ENCODE assay signal across 8 mouse cellular contexts in the genomic region with DNA sequence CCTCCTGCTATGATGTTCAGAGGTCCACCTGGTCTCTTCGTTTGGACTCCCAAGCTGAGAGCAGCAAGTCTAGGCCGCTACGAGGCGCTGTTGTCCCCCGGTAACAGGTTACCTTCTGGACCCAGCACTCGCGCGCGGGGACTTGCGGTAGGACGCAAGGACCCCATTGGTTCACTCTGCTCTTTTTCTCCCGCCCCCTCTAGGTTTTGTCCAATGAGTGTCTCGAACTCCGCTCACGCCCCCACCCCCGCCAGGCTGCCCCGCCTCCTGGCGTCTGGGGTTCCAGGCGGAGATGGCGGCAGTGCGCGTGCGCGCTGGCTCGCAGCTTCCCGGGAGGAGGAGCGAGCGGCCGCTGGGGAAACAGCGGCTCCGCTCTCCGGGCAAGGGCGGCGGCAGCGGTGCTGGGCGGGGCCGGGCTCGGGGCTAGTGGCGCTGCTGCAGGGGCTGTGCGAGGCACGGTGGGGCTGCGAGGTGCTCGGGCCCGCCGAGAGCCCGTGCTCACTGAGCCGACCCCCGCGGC. TPM values are rescaled to one million over a fixed set of nuclear protein-coding genes. Genes with fewer than 3 reads are reported as not detected.
DNase-seq lines count a peak whose midpoint lies in the region; ATAC-seq and TF ChIP-seq lines count a peak whose summit lies in the region.

Cds2 (plus strand) TSS at position 270 of the 520 bp plus-strand sequence.

- no peaks in the 10 kb centered on the region for H3K36me3 ChIP-seq in embryonic facial prominence, embryonic 15.5 days
- no peaks in the 10 kb centered on the region for H3K36me3 ChIP-seq in limb, embryonic 14.5 days (ENCODE audit: control insufficient read depth, insufficient read depth, low read length)
- no peaks in the 10 kb centered on the region for H3K36me3 ChIP-seq in midbrain, postnatal 0 days (ENCODE audit: insufficient read depth, low read length)

- H3K4me3 ChIP-seq in bone marrow, adult 2 months (replicated peaks; ENCODE audit: control insufficient read depth, low read depth, low read length): peak within 1 kb of the TSS; percentile 98
- H3K4me3 ChIP-seq in embryonic facial prominence, embryonic 15.5 days (replicated peaks): peak within 1 kb of the TSS; percentile 96
- peak within 1 kb of the TSS; percentile 93 for H3K4me3 ChIP-seq in limb, embryonic 14.5 days (replicated peaks; ENCODE audit: low read length)
- peak within 1 kb of the TSS; percentile 98 for H3K4me3 ChIP-seq in midbrain, postnatal 0 days (ENCODE audit: low read depth, low read length)

- DNase-seq in 416B (ENCODE audit: low read depth): peak; percentile 99
- peak; percentile 98 for DNase-seq in heart, adult 8-10 months (ENCODE audit: low spot score)
- DNase-seq in kidney, adult 9 months: peak; percentile 100
- peak; percentile 98 for DNase-seq in limb, embryonic 14.5 days (ENCODE audit: low spot score)
- peak; percentile 99 for DNase-seq in midbrain, postnatal 0 days (ENCODE audit: low spot score)
- DNase-seq in spleen, postnatal 14 days (ENCODE audit: low spot score in 2 of 2): peak; percentile 99

- ATAC-seq in embryonic facial prominence, embryonic 15.5 days (ENCODE audit: insufficient number of reproducible peaks, low FRiP score, low TSS enrichment, low read depth): peak; percentile 98
- ATAC-seq in limb, embryonic 14.5 days (ENCODE audit: low FRiP score, low read depth): peak; percentile 99
- ATAC-seq in midbrain, postnatal 0 days (ENCODE audit: low FRiP score): peak; percentile 99

- peak within 1 kb of the TSS; percentile 93 for H3K9ac ChIP-seq in embryonic facial prominence, embryonic 15.5 days
- peak within 1 kb of the TSS; percentile 83 for H3K9ac ChIP-seq in limb, embryonic 14.5 days (ENCODE audit: low read depth, low read length, severe bottlenecking)
- peak within 1 kb of the TSS; percentile 90 for H3K9ac ChIP-seq in midbrain, postnatal 0 days (replicated peaks; ENCODE audit: low read length, poor library complexity, severe bottlenecking)

- peak; percentile 57; the same call in 1 of the 2 replicates for TF ChIP-seq POLR2A in bone marrow, adult 2 months (IDR thresholded peaks at IDR 0.05; ENCODE audit: borderline replicate concordance, control insufficient read depth, low read depth, low read length)
- peak; percentile 76; the same call in 1 of the 2 replicates for TF ChIP-seq POLR2A in limb, embryonic 14.5 days (IDR thresholded peaks at IDR 0.05; ENCODE audit: borderline replicate concordance, extremely low read depth, insufficient read depth, insufficient read length)

- peak; percentile 96 for TF ChIP-seq CTCF in bone marrow, adult 2 months (IDR thresholded peaks at IDR 0.05; ENCODE audit: control insufficient read depth, insufficient read depth, low read length)
- peak; percentile 93 for TF ChIP-seq CTCF in midbrain, postnatal 0 days (IDR thresholded peaks at IDR 0.05)

- no peaks in the 10 kb centered on the region for H3K27me3 ChIP-seq in embryonic facial prominence, embryonic 15.5 days
- no peaks in the 10 kb centered on the region for H3K27me3 ChIP-seq in limb, embryonic 14.5 days (ENCODE audit: control insufficient read depth, insufficient read depth, low read length)
- no peaks in the 10 kb centered on the region for H3K27me3 ChIP-seq in midbrain, postnatal 0 days (ENCODE audit: insufficient read depth, low read length)

- H3K9me3 ChIP-seq in embryonic facial prominence, embryonic 15.5 days (replicated peaks): no peaks in the 10 kb centered on the region
- no peaks in the 10 kb centered on the region for H3K9me3 ChIP-seq in limb, embryonic 14.5 days (ENCODE audit: control insufficient read depth, low read length)
- H3K9me3 ChIP-seq in midbrain, postnatal 0 days (ENCODE audit: low read length): no peaks in the 10 kb centered on the region

- peak within 1 kb of the TSS; percentile 97 for H3K27ac ChIP-seq in bone marrow, adult 2 months (ENCODE audit: control insufficient read depth, insufficient read depth, low read depth, low read length, poor library complexity)
- peak within 1 kb of the TSS; percentile 77 for H3K27ac ChIP-seq in embryonic facial prominence, embryonic 15.5 days (replicated peaks)
- H3K27ac ChIP-seq in limb, embryonic 14.5 days (replicated peaks; ENCODE audit: low read depth, low read length): peak within 1 kb of the TSS; percentile 46
- H3K27ac ChIP-seq in midbrain, postnatal 0 days (ENCODE audit: low read depth, low read length): peak within 1 kb of the TSS; percentile 79

- H3K4me1 ChIP-seq in bone marrow, adult 2 months (ENCODE audit: control insufficient read depth, insufficient read depth, low read length): peaks cover 4% of the 10 kb centered on the region
- peaks cover 13% of the 10 kb centered on the region for H3K4me1 ChIP-seq in embryonic facial prominence, embryonic 15.5 days
- peaks cover 8% of the 10 kb centered on the region for H3K4me1 ChIP-seq in limb, embryonic 14.5 days (ENCODE audit: control insufficient read depth, insufficient read depth, low read length)
- peaks cover 6% of the 10 kb centered on the region for H3K4me1 ChIP-seq in midbrain, postnatal 0 days (ENCODE audit: insufficient read depth, low read length)

- WGBS in bone marrow, adult 2 months: under 1% methylated on average over 49 of the region's 49 CpGs
- 0% methylated on average over 49 of the region's 49 CpGs for WGBS in embryonic facial prominence, embryonic 15.5 days
- WGBS in limb, embryonic 14.5 days: 0% methylated on average over 41 of the region's 49 CpGs
- 2% methylated on average over 42 of the region's 49 CpGs for WGBS in midbrain, postnatal 0 days

- H3K4me2 ChIP-seq in embryonic facial prominence, embryonic 15.5 days (replicated peaks): peak within 1 kb of the TSS; percentile 66
- H3K4me2 ChIP-seq in limb, embryonic 14.5 days (replicated peaks; ENCODE audit: low read depth, low read length, severe bottlenecking): peak within 1 kb of the TSS; percentile 75
- peak within 1 kb of the TSS; percentile 67 for H3K4me2 ChIP-seq in midbrain, postnatal 0 days (ENCODE audit: low read depth, low read length, poor library complexity, severe bottlenecking)

RNA-seq across cellular contexts. Expression of gene Cds2, which starts in this region (rescaled TPM):
- 16.9 and 30.7 TPM in 2 replicates for polyA plus RNA-seq in bone marrow, adult 2 months (2011; ENCODE audit: insufficient read depth, insufficient read length, low replicate concordance, missing spikeins)
- polyA plus RNA-seq in embryonic facial prominence, embryonic 15.5 days (2015; fragmentation: Nextera tagmentation; extraction: Ambion mirVana): 16.9 and 19.3 TPM in 2 replicates
- total RNA-seq in heart, adult 8-10 months (2022): 10 to 100 TPM; 79.2 to 97.9 (median 83.9) TPM
- 21.2 and 26.1 TPM in 2 replicates for polyA plus RNA-seq in limb, embryonic 14.5 days (2012; rRNA removed)
- 17.1 and 25.1 TPM in 2 replicates for polyA plus RNA-seq in limb, embryonic 14.5 days (2014; fragmentation: Nextera tagmentation; extraction: Ambion mirVana)
- 135 and 142 TPM in 2 replicates for total RNA-seq in midbrain, postnatal 0 days (2014; rRNA removed)
- polyA plus RNA-seq in midbrain, postnatal 0 days (2015; fragmentation: Nextera tagmentation; extraction: Ambion mirVana): 32.6 and 33.3 TPM in 2 replicates

Comparison
In these comparisons a context has a peak if more than half of its experiments do, and no peak if none do; other contexts are left out.
1. Peak in every context shown above with its lines: DNase-seq, ATAC-seq, H3K4me3 ChIP-seq and H3K27ac ChIP-seq.
2. H3K27ac ChIP-seq: peak in every context shown above with its lines; median percentile 97 in bone marrow, adult 2 months; 79 in midbrain, postnatal 0 days; 77 in embryonic facial prominence, embryonic 15.5 days; 46 in limb, embryonic 14.5 days.